Mouse (Mus musculus): Measurements from ENCODE around the gene Krtap19-5.

DNA sequence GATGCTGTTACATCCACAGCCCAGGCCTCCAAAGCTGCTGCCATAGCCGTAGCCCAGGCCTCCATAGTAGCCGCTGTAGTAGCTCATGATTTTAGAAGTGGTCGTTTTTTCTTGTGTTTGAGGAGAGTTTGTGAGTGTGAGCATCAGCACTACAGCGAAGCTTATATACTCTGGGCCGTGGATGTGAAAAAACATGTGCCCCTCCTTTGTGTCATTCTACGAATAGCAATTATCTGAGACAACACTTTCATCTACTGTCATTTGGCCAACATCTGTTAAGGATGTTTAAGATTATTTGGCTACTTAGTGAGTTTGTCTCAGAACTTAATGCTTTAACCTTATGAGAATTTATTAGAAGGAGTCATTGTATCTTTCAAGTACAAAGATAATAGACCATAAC lies 26.9 kb downstream of the Krtap19-5 start, which contains the start of gene Krtap19-1:
- TF ChIP-seq CTCF (IDR thresholded peaks at IDR 0.05 in 2 of 3, conservative IDR thresholded peaks at IDR 0.05 in 1 of 3; ENCODE audit: control insufficient read depth in 1 of 3, insufficient read depth in 1 of 3, low read depth in 2 of 3, low read length in 3 of 3, poor library complexity in 1 of 3, severe bottlenecking in 1 of 3) (no peak), NRF1 (IDR thresholded peaks at IDR 0.05; ENCODE audit: insufficient read depth, low read depth, low read length, poor library complexity, severe bottlenecking) (no peak), USF1 (IDR thresholded peaks at IDR 0.05; ENCODE audit: low read depth, low read length) (no peak), MAZ (IDR thresholded peaks at IDR 0.05; ENCODE audit: low read depth, low read length) (no peak), POLR2A (IDR thresholded peaks at IDR 0.05; ENCODE audit: control insufficient read depth in 1 of 2, insufficient read depth in 1 of 2, low read depth in 1 of 2, low read length in 2 of 2, poor library complexity in 1 of 2) (no peak), JUND (IDR thresholded peaks at IDR 0.05; ENCODE audit: low read depth, low read length) (no peak)

Measured in MEL (cell line).